Mouse (Mus musculus): ENCODE results near the gene Fgf22.

DNA sequence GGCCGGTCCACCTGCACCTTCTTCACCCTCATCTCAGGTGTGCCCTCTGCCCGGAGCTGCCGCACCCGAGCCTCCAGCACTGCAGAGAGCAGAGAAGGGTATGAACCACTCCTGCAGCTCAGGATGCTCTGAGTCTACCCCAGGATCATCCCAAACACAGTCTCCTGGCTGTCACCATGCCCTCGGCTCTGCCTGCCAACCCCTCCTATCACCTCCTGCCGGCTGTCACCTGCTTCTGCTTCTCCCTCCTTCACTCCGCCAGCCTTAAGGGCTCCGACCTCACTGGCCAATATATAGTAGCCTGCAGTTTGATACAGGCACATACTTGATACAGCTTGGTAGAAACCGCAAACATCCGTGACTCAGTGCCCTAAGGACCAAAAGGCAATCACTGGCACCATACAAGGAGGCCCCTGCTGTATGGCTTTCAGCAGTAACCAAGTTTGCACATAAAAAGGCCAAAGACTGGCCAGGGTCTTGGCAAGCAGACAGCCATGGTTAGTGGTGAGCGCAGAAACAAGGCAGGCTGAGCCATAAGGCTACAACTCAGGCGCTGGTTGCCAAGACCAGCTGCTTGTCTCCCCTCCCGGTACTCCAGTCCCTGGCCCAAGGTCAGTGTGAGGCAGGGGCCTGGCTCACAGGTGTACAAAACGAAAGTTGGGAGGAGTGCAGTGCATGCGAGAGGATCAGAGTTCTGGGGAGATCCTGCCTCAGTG is 11.1 kb upstream of the Fgf22 start:
- TF ChIP-seq CTCF (IDR thresholded peaks at IDR 0.05; ENCODE audit: borderline replicate concordance, insufficient read depth, low read depth, low read length): peak; percentile 17; the same call in 1 of the 2 replicates
- no peak for TF ChIP-seq POLR2A (IDR thresholded peaks at IDR 0.05; ENCODE audit: borderline replicate concordance, insufficient read depth, low read length)

All from cerebellum, adult 2 months (tissue).